Mouse (Mus musculus) hindlimb bud, embryonic 11.5 days (tissue): ENCODE measurements at regions not wholly inside any gene's neighbourhood (a gene's known extent, or its start where the extent isn't known, plus 50 kb on each side); places are given as distances from the start of the nearest gene placed in this dataset.
"Not testable (repeated sequence)": the region's sequence is repeated elsewhere in the genome, so short reads cannot be mapped to it uniquely, and the experiment has no call there.

ENCODE experiments used
- DNase-seq: peaks from one replicate; pipeline ENCODE4 v3.0.0-alpha.2; 2012; ENCODE audit warnings: low read depth, low spot score; ENCODE audit errors: extremely low spot score

- DNase-seq: not testable (repeated sequence)
These were observed 621.3 kb upstream of the Dsel start for GRCm38 (mm10) chr1:112486046-112486445.

- peak; percentile 42 for DNase-seq
These were observed 591.3 kb upstream of the Dsel start for GRCm38 (mm10) chr1:112456047-112456446.

- no peak for DNase-seq
These were observed 587.7 kb upstream of the Dsel start for GRCm38 (mm10) chr1:112452390-112452789.

- peak; percentile 1 for DNase-seq
These were observed 586.9 kb upstream of the Dsel start for GRCm38 (mm10) chr1:112451622-112452021.

- no peak for DNase-seq
These were observed 574.4 kb upstream of the Dsel start for GRCm38 (mm10) chr1:112439109-112439508.

- no peak for DNase-seq
These were observed 551.8 kb upstream of the Dsel start for GRCm38 (mm10) chr1:112416350-112417083.

GRCm38 (mm10) chr1:112388807-112389206 lies 524.1 kb upstream of the Dsel start:
- DNase-seq: no peak

GRCm38 (mm10) chr1:112384015-112384414 lies 519.3 kb upstream of the Dsel start:
- no peak for DNase-seq

GRCm38 (mm10) chr1:112379651-112380264 lies 515.0 kb upstream of the Dsel start:
- DNase-seq: peak; percentile 60

- DNase-seq: peak; percentile 69
These were observed 513.9 kb upstream of the Dsel start for GRCm38 (mm10) chr1:112378660-112379059.

- no peak for DNase-seq
These were observed 491.1 kb upstream of the Dsel start for GRCm38 (mm10) chr1:112355816-112356215.
